Mouse (Mus musculus): ENCODE measurements around the gene Mdh1.
"Not testable (repeated sequence)": the region's sequence is repeated elsewhere in the genome, so short reads cannot be mapped to it uniquely, and the experiment has no call there.

Gene Mdh1

DNA sequence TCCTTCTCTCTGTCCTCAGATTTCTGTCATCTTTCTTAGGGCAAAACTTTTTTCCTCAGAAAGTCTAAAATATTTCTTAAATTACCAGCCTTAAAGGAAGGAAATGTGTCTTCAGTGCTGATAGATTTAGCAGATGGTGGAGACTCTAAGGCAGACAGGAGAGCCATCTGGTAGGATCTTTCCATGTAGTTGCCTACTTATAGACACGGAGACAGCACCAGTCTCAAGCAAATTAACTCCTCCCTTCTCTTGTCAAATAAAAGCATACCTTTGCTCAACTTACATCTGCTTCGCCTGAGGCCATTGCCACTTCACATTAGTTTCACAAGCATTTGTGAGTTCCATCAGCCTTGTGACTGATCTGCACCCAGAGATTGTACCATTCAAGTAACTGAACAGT lies 27.1 kb downstream of the Mdh1 start:
- no peak for DNase-seq

DNA sequence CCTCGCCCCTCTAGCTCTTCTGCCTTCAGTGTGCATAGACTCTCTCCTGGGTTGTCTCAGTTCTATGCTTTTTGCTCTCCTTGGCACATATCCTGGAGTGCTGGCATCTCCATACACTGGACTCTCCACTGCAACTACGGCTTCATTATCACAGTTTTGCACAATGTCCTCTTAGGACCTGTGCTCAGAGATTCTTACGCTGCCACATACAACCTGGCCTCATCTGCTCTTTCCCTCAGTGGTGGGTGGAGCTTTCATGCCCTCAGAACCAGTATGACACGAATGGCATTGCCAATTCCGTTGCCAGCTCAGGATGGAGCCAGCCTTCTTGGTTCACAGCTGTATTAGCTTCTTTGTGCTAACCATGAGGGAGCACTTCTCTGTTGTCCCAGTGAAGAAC lies 29.4 kb downstream of the Mdh1 start:
- DNase-seq: no peak

DNA sequence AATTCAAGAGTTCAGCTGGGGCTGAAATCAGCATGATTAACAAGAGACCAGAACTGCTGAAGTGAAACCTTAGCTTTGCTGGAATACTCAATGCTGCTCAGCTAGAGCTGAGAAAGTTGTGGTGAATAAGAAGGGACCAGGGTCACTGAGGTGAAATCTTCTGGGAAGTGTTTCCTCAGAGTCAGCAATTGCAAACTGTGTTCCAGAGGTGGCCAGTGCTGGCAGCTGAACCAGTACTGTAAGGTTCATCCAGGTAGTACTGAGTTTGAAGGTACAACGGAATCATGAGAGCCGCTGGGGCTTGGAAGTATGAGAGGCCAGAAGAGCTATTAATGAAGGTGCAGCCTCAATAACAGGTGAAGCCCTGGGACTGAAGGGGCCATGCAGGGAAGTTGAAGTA lies 31.5 kb downstream of the Mdh1 start:
- no peak for DNase-seq

DNA sequence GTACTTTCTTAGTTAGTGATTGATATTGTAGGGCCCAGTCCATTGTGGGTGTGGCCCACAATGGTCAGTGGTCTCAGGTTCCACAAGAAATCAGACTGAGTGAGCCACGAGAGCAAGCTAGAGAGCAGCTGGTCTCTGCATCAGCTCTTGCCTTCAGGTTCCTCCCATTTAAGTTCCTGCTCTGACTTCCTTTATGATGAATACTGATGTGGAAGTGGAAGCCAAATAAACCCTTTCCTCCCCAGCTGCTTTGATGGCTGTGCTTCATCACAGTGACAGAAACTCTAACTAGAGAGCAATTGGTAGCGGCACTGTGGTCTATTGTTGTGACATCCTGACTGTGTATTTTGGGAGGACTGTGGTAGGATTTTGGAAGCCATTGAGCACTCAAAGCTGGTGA lies 32.1 kb downstream of the Mdh1 start:
- no peak for DNase-seq

DNA sequence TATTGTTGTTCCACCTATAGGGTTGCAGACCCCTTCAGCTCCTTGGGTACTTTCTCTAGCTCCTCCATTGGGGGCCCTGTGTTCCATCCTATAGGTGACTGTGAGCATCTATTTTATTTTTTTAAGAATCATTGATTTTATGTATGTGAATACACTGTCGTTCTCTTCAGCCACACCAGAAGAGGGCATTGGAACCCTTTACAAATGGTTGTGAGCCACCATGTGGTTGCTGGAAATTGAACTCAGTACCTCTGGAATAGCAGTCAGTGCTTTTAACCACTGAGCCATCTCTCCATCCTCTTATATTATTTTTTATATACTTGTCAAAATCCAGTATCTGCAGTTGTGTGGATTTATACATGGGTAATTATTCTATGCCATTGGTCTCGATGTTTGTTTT lies 41.3 kb downstream of the Mdh1 start:
- DNase-seq: not testable (repeated sequence)

DNA sequence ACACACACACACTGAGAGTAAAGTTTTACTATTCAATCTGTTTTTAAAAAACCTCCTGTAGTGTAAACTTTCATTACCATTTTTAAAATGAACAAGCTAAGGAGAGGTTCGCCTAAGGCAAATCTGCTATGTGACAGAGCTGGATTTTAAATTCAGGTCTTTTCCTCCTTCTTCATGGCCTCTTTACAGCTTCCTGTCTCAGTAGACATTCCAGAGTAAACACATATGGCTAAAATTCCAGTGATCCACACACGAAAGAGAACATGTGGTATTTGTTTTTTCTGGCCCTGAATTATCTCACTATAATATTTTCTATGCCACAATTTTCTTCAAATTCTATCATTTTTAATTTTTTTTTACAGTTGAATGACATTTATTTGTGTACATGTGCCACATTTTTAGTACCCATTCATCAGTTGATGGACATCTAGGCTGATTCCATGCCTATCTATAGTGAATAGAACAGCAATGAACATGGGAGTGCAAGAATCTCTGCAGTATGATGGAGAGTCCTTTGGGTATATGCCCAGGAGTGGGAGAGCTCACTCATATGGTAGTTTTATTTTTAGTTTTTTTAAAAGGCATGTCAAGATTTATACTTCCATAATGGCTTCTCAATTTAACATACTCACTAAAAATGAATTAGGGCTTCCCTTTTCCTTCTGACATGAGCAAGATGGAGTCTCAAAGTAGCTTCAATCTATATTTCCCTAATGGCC lies 43.3 kb downstream of the Mdh1 start:
- DNase-seq: no peak

DNA sequence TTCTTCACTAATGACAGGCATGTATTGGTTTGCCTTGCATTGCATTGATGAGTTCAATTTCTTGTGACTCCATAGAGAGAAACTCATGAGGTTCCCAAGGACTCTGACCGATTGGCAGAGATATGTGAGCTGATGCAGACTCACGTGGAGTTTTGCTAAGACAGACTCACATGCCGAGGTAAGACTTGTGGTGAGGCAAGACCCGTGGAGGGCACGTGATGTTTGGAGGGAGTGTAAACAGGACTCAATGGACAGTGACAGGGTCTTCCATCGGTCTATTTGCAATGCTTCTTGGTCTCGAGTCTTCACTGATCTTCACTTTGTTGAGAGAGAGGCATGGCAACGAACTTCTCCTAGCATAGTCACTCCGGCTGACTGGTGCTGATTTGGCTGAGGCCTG lies 54.4 kb downstream of the Mdh1 start:
- DNase-seq: no peak

DNA sequence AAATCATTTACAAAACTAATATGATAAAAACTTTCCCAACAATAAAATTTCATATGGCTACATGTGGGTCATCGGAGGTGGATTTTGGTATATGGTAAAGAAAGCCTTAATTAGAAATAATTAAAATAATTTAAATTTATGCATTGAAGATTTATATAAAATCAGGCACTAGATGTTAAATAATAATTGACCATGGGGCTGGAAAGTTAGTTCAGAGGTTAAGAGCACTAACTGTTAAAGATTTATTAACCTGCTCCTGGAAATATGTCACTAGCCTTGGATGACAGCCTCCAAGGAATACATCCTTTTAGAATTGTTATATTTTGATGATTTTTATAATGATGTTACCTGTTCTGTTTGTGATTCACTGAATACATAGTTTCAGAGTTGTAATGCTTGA lies 55.8 kb downstream of the Mdh1 start:
- DNase-seq: not testable (repeated sequence)

DNA sequence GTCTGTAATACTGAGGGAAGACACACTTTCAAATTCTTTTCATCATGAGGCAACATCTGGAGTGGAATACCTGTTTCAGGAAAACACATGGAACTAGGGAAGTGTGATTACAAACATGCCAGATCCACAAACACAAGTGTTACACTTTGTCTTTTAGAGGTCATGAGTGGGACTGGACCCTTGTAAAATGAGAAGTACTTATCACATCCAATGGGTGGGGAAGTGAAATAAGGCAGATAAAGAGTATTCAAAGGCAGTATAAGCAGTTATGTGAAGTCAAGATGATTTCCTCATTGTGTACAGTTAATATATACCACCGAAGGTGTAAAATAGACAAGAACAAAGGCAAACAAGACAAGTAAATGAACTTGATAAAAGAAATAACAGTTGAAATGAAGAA lies 61.6 kb downstream of the Mdh1 start:
- DNase-seq: not testable (repeated sequence)

DNA sequence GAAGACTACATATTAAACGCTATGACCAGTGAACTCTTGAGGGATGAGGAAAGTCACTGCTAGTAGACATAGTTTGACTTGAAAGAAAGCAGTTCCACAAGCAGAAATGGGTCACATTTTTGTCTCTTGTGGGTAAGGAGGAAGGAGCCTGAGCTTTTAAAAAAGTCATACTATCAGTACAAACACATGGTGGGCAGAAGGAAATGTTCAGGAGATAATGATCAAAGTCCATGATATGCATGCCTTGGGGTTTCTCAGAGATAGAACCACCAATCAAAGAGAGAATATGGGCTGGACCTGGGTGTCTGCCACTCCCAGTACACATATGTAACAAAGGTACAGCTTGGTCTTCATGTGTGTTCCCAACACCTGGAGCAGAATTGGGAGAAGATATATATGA lies 63.5 kb downstream of the Mdh1 start:
- DNase-seq: not testable (repeated sequence)

DNA sequence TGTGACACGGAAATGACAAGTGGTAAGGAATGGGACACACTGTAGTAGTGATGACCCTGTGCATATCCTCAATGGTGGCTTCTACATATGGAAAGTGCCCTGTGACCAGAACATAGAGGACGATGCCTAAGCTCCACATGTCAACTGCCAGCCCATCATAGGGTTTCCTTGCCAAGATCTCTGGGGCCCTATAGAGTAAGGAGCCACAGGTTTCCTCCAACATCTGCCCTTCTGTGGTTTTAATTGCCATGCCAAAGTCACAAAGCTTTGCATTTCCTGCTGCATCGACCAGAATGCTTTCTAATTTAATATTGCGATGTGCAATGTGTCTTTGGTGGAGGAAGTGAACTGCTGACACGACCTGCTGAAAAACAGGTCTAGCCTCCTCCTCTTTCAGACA lies 65.1 kb downstream of the Mdh1 start:
- DNase-seq: not testable (repeated sequence)
